Mouse (Mus musculus): Measurements from ENCODE around the gene 2310034G01Rik. TPM values are rescaled to one million over a fixed set of nuclear protein-coding genes. Genes with fewer than 3 reads are reported as not detected.

2310034G01Rik gene
- polyA plus RNA-seq, 1 experiment from 2014 or later, result 1.5 TPM

MicroRNA genes within 50 kb of the gene (microRNA counts, 519-probe panel; counts per million panel counts)
- microRNA mmu-miR-146b, result 470 counts per million, percentile 58 among the panel's probes with 10 or more counts

Small RNAs within 50 kb of the gene (microRNA-seq; reads per million reads assigned to microRNA genes)
- 0.81 reads per million for gene Mir146b

Other genes with a start within 250 kb of the 2310034G01Rik start
- 0.23 TPM in 1 of 2 replicates, not detected in the other for gene Elovl3, start 218.4 kb downstream of the 2310034G01Rik start, polyA plus RNA-seq (2016; fragmentation: Nextera tagmentation; extraction: Ambion mirVana)
- gene Pitx3, start 202.0 kb downstream of the 2310034G01Rik start, polyA plus RNA-seq (2016; fragmentation: Nextera tagmentation; extraction: Ambion mirVana), result 0.90 and 3.5 TPM in 2 replicates
- gene Gbf1, start 197.8 kb downstream of the 2310034G01Rik start, polyA plus RNA-seq (2016; fragmentation: Nextera tagmentation; extraction: Ambion mirVana), result 76.1 and 80.5 TPM in 2 replicates
- 4.7 and 5.0 TPM in 2 replicates for gene Nfkb2, start 46.0 kb downstream of the 2310034G01Rik start, polyA plus RNA-seq (2016; fragmentation: Nextera tagmentation; extraction: Ambion mirVana)
- 33.2 and 34.7 TPM in 2 replicates for gene Psd, start 23.1 kb downstream of the 2310034G01Rik start, polyA plus RNA-seq (2016; fragmentation: Nextera tagmentation; extraction: Ambion mirVana)
- gene Fbxl15, start 22.1 kb downstream of the 2310034G01Rik start, polyA plus RNA-seq (2016; fragmentation: Nextera tagmentation; extraction: Ambion mirVana), result 26.2 and 28.3 TPM in 2 replicates
- 239 and 261 TPM in 2 replicates for gene Cuedc2, start 11.6 kb downstream of the 2310034G01Rik start, polyA plus RNA-seq (2016; fragmentation: Nextera tagmentation; extraction: Ambion mirVana)
- 7.1 and 7.6 TPM in 2 replicates for gene Mfsd13a, start 9.2 kb downstream of the 2310034G01Rik start, polyA plus RNA-seq (2016; fragmentation: Nextera tagmentation; extraction: Ambion mirVana)
- 240 and 246 TPM in 2 replicates for gene Actr1a, start 45.4 kb upstream of the 2310034G01Rik start, polyA plus RNA-seq (2016; fragmentation: Nextera tagmentation; extraction: Ambion mirVana)
- gene Sufu, start 46.6 kb upstream of the 2310034G01Rik start, polyA plus RNA-seq (2016; fragmentation: Nextera tagmentation; extraction: Ambion mirVana), result 37.7 and 39.3 TPM in 2 replicates
- 41.8 and 44.7 TPM in 2 replicates for gene Trim8, start 151.4 kb upstream of the 2310034G01Rik start, polyA plus RNA-seq (2016; fragmentation: Nextera tagmentation; extraction: Ambion mirVana)
- gene Arl3, start 222.9 kb upstream of the 2310034G01Rik start, polyA plus RNA-seq (2016; fragmentation: Nextera tagmentation; extraction: Ambion mirVana), result 190 and 196 TPM in 2 replicates
- 14.6 and 15.0 TPM in 2 replicates for gene Sfxn2, start 223.1 kb upstream of the 2310034G01Rik start, polyA plus RNA-seq (2016; fragmentation: Nextera tagmentation; extraction: Ambion mirVana)
- 54.6 and 56.4 TPM in 2 replicates for gene Wbp1l, start 248.8 kb upstream of the 2310034G01Rik start, polyA plus RNA-seq (2016; fragmentation: Nextera tagmentation; extraction: Ambion mirVana)